Mouse (Mus musculus) heart, adult 2 months (tissue): ENCODE data around the gene Slc16a14. TPM values are rescaled to one million over a fixed set of nuclear protein-coding genes. Genes with fewer than 3 reads are reported as not detected.
A peak's percentile ranks its signal among the peaks of the same experiment; 100 is the strongest.

Experiments used
- DNase-seq, 2 experiments: peaks; one replicate each; pipeline ENCODE4 v3.0.0; 2021
- H3K27ac ChIP-seq: fragments of 200-600 bp; 2 replicates; pipeline ENCODE4 v1.8.1; 2022
- H3K27me3 ChIP-seq: fragments of 200-500 bp; 2 replicates; pipeline ENCODE4 v1.6.1; 2012; ENCODE audit warnings: mild to moderate bottlenecking, low read length, inconsistent platforms, mixed read lengths; ENCODE audit not compliant: control insufficient read depth, insufficient read depth
- H3K36me3 ChIP-seq: fragments of 200-500 bp; 2 replicates; pipeline ENCODE4 v1.6.1; 2012; ENCODE audit warnings: low read length, inconsistent platforms; ENCODE audit not compliant: control insufficient read depth, insufficient read depth
- H3K4me1 ChIP-seq: fragments of 200-500 bp; 2 replicates; pipeline ENCODE4 v1.6.1; 2011; ENCODE audit warnings: low read length; ENCODE audit not compliant: control insufficient read depth, insufficient read depth
- H3K4me3 ChIP-seq: fragments of 200-600 bp; 2 replicates; pipeline ENCODE4 v1.8.1; 2022
- H3K79me2 ChIP-seq: fragments of 200-500 bp; replicated peaks from 2 replicates; pipeline ENCODE4 v1.6.1; 2012; ENCODE audit warnings: mild to moderate bottlenecking, inconsistent platforms, low read length, moderate library complexity, mixed read lengths; ENCODE audit not compliant: control insufficient read depth, insufficient read depth
- H3K9ac ChIP-seq: fragments of 200-500 bp; 2 replicates; pipeline ENCODE4 v1.6.1; 2012; ENCODE audit warnings: low read depth, mild to moderate bottlenecking, control low read depth, inconsistent platforms, low read length, mixed read lengths
- CTCF ChIP-seq: fragments of 200-600 bp; IDR thresholded peaks from 2 replicates; pipeline ENCODE4 v1.8.1; 2022; ENCODE audit warnings: antibody characterized with exemption, mild to moderate bottlenecking, moderate library complexity
- EP300 ChIP-seq: fragments of 200-500 bp; IDR thresholded peaks from 2 replicates; pipeline ENCODE4 v1.6.1; 2011; ENCODE audit warnings: low read depth, low read length, control low read depth; ENCODE audit not compliant: insufficient read depth
- POLR2A ChIP-seq: fragments of 200-500 bp; IDR thresholded peaks from 2 replicates; pipeline ENCODE4 v1.6.1; 2011; ENCODE audit warnings: mild to moderate bottlenecking, low read depth, low read length, control low read depth; ENCODE audit not compliant: insufficient read depth
- WGBS: fragments of 180-500 bp; shearing (Covaris S2); methylation state at CpG from one replicate; pipeline ENCODE4 v1.1.7; 2018; 5-methylcytosine and 5-hydroxymethylcytosine counted together
- intact Hi-C: fragments of 180-260 bp; cut with DNase I; formaldehyde crosslinking; loops from one replicate; pipeline ENCODE4 v1.15.1; 2025
- polyA plus RNA-seq: library from polyadenylated mRNA; depleted of rRNA; stranded (reverse); fragments of >200 nt; gene quantifications from 2 replicates; pipeline ENCODE4 v1.2.3, GENCODE M21; 2012
- total RNA-seq, 2 experiments: library from RNA; stranded (reverse); gene quantifications; 2 replicates each; pipeline ENCODE4 v1.2.3; 2021

Gene Slc16a14
- total and polyA plus RNA-seq, 3 experiments: 0.10 to 0.48 (median 0.23) TPM

GRCm38 (mm10) chr1:84936716-84937510 lies 2.0 kb upstream of the Slc16a14 start:
- H3K4me1 ChIP-seq: no peaks in the 10 kb centered on the region
- no peak for DNase-seq
- 87% methylated on average over 19 of the region's 19 CpGs for WGBS
- no peaks in the 10 kb centered on the region for H3K36me3 ChIP-seq
- H3K79me2 ChIP-seq: no peaks in the 10 kb centered on the region
- H3K27ac ChIP-seq: no peak overlapping the region
- intact Hi-C loops: no loop called here
- TF ChIP-seq EP300 (no peak), POLR2A (no peak), CTCF (no peak)
- H3K9ac ChIP-seq: no peak overlapping the region
- peaks cover 6% of the 10 kb centered on the region for H3K27me3 ChIP-seq
- H3K4me3 ChIP-seq: no peak overlapping the region

- Histone ChIP-seq H3K4me1 (no peaks in the 10 kb centered on the region), H3K36me3 (no peaks in the 10 kb centered on the region), H3K27ac (no peak overlapping the region), H3K79me2 (no peaks in the 10 kb centered on the region), H3K27me3 (peaks cover 6% of the 10 kb centered on the region), H3K4me3 (no peak overlapping the region), H3K9ac (no peak overlapping the region)
- TF ChIP-seq POLR2A (no peak), CTCF (no peak), EP300 (no peak)
- WGBS: 46% methylated on average over 9 of the region's 9 CpGs
- DNase-seq: peak; percentile 33 to 61
- intact Hi-C loops: no loop called here
Measured at GRCm38 (mm10) chr1:84935668-84936067, 734 bp upstream of the Slc16a14 start.

DNA sequence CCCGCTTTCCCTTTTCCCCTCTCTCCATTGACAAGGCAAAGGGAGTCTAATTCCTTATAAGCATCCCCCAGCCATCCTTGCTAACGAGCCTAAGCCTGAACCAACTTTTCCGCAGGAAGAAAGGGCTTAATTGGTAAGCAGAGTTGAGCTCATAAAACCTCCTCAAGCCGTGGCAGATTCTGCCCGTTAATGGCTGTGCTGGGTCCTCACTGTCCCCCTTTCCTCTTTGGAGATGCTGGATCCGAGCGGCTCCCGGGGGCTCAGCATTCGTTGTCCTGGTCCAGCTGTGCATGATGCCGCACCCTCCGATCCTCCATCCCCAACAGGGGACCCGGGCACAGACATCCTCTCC lies 807 bp downstream of the Slc16a14 start:
- H3K27ac ChIP-seq: no peak overlapping the region
- H3K4me3 ChIP-seq: peak overlapping the region; percentile 32; the same call in 1 of the 2 replicates
- WGBS: 4% methylated on average over 12 of the region's 12 CpGs
- TF ChIP-seq EP300 (no peak), POLR2A (no peak), CTCF (no peak)
- H3K27me3 ChIP-seq: peaks cover 6% of the 10 kb centered on the region
- no peaks in the 10 kb centered on the region for H3K36me3 ChIP-seq
- H3K4me1 ChIP-seq: no peaks in the 10 kb centered on the region
- no peaks in the 10 kb centered on the region for H3K79me2 ChIP-seq
- no peak overlapping the region for H3K9ac ChIP-seq
- DNase-seq: peak in 1 of 2 experiments; percentile 20
- intact Hi-C loops: no loop called here

DNA sequence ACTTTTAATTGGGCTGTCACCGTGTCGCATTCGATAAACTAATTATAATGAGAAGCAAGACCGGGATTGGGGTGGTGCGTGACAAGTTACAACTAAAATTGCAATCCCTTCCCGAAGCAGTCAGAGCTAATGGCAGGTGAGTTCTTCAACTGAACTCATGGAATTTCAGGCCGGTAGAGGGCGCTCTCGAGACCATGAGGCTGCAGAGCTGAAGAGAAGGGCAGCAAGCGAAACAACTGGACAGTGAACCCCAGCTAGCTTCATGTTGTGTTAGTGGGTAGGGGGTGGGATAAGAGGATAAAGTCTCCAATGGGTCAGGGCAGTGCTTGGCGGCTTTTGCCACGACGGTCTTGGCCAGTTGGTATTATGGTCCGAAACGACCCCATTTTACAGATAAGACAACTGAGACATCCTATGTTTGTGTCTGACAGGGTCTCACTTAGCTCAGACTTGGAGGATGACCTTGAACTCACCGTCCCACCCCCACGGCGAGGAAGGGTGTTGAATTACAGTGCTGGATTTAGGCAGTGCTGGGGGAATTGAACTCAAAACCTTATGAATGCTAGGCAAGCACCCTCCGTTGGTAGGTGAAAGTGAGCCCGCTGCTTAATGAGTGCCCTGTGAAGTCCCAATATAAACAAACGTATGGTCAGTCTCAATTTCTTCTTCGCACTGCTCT lies 1.3 kb downstream of the Slc16a14 start:
- no peak overlapping the region for H3K27ac ChIP-seq
- peaks cover 6% of the 10 kb centered on the region for H3K27me3 ChIP-seq
- peak; percentile 58 to 75 for DNase-seq
- no peaks in the 10 kb centered on the region for H3K36me3 ChIP-seq
- H3K9ac ChIP-seq: no peak overlapping the region
- no peak overlapping the region for H3K4me3 ChIP-seq
- no peaks in the 10 kb centered on the region for H3K4me1 ChIP-seq
- H3K79me2 ChIP-seq: no peaks in the 10 kb centered on the region
- TF ChIP-seq CTCF (peak; percentile 74), EP300 (no peak)
- 16% methylated on average over 22 of the region's 22 CpGs for WGBS
- intact Hi-C loops: no loop called here

DNA sequence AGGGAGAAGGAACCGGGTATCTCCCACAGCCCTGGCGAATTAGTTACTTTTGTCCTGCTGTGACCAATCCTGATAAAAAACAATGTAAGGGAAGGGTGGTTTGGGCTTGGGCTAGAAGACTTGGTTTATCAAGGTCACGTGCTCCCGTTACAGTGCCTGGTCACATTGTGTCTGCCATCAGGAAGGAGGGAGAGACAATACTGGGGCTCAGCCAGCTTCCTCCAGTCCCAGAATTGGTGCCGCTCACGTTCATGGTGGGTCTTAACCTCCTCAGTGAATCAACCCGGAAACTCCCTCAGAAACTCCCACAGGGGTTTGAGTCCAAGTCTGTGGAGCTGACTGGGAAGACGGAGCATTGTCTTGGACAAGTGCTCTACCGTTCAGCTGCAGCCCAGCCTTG lies 9.3 kb downstream of the Slc16a14 start:
- Histone ChIP-seq H3K4me3 (no peak overlapping the region), H3K79me2 (no peaks in the 10 kb centered on the region), H3K9ac (no peak overlapping the region), H3K27ac (no peak overlapping the region), H3K4me1 (no peaks in the 10 kb centered on the region), H3K27me3 (no peaks in the 10 kb centered on the region), H3K36me3 (no peaks in the 10 kb centered on the region)
- WGBS: 45% methylated on average over 9 of the region's 9 CpGs
- TF ChIP-seq CTCF (no peak), EP300 (0 out of 2 replicates have a peak, but pooled peaks have one; percentile 10)
- intact Hi-C loops: no loop called here
- DNase-seq: peak; percentile 14 to 20

- Histone ChIP-seq H3K9ac (no peak overlapping the region), H3K4me3 (no peak overlapping the region), H3K79me2 (no peaks in the 10 kb centered on the region), H3K4me1 (no peaks in the 10 kb centered on the region), H3K36me3 (no peaks in the 10 kb centered on the region), H3K27ac (no peak overlapping the region), H3K27me3 (no peaks in the 10 kb centered on the region)
- TF ChIP-seq EP300 (no peak), CTCF (no peak), POLR2A (no peak)
- peak in 1 of 2 experiments; percentile 10 for DNase-seq
- WGBS: 65% methylated on average over 6 of the region's 6 CpGs
- intact Hi-C loops: no loop called here
Measured at GRCm38 (mm10) chr1:84924134-84924533, 10.8 kb downstream of the Slc16a14 start.
